Mouse (Mus musculus): Measurements from ENCODE around the gene Prrc2a.

DNA sequence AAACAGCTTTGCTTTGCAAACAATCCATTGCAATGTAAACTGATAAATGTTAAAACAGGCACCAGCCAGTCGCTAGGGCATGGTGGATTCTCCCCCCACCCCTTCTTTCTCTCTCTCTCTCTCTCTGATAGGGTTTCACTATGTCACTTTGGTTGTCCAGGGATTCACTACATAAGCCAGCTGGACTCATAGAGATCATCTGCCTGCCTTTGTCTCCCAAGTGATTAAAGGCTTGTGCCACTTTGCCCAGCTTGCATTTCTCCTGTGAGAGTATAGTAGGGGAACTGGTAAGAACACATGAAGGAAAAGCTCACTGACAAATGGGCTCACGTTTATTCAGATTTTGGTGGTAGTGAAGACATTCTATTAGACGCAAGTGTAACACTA is 32.5 kb downstream of the Prrc2a start:
- no peak for TF ChIP-seq POLR2A (IDR thresholded peaks at IDR 0.05; ENCODE audit: borderline replicate concordance, low read depth, low read length)
- TF ChIP-seq CTCF (IDR thresholded peaks at IDR 0.05; ENCODE audit: low read depth, low read length): no peak
